Mouse (Mus musculus) left cerebral cortex, adult 2 months (tissue): Measurements from ENCODE around the gene Rnf11. TPM values are rescaled to one million over a fixed set of nuclear protein-coding genes. Genes with fewer than 3 reads are reported as not detected.
"Not testable (repeated sequence)": the region's sequence is repeated elsewhere in the genome, so short reads cannot be mapped to it uniquely, and the experiment has no call there.

Experiments used
- DNase-seq, 2 experiments: peaks; one replicate each; pipeline ENCODE4 v3.0.0; 2021 to 2022; ENCODE audit warnings: low spot score in 2 of 2, mixed read lengths in 1 of 2; ENCODE audit errors: extremely low spot score in 1 of 2
- H3K27ac ChIP-seq: fragments of 200-600 bp; 2 replicates; pipeline ENCODE4 v1.8.1; 2022
- H3K4me3 ChIP-seq: fragments of 200-600 bp; 2 replicates; pipeline ENCODE4 v1.8.1; 2022
- CTCF ChIP-seq: fragments of 200-600 bp; IDR thresholded peaks from 2 replicates; pipeline ENCODE4 v1.8.1; 2022; ENCODE audit warnings: antibody characterized with exemption, mild to moderate bottlenecking, moderate library complexity
- intact Hi-C: fragments of 180-260 bp; cut with DNase I; formaldehyde crosslinking; loops from one replicate; pipeline ENCODE4 v1.15.1; 2025
- total RNA-seq, 2 experiments: library from RNA; stranded (reverse); gene quantifications; 2 replicates each; pipeline ENCODE4 v1.2.3; 2021

Gene Rnf11
- total RNA-seq, 2 experiments from 2014 or later = 206 to 213 TPM

DNA sequence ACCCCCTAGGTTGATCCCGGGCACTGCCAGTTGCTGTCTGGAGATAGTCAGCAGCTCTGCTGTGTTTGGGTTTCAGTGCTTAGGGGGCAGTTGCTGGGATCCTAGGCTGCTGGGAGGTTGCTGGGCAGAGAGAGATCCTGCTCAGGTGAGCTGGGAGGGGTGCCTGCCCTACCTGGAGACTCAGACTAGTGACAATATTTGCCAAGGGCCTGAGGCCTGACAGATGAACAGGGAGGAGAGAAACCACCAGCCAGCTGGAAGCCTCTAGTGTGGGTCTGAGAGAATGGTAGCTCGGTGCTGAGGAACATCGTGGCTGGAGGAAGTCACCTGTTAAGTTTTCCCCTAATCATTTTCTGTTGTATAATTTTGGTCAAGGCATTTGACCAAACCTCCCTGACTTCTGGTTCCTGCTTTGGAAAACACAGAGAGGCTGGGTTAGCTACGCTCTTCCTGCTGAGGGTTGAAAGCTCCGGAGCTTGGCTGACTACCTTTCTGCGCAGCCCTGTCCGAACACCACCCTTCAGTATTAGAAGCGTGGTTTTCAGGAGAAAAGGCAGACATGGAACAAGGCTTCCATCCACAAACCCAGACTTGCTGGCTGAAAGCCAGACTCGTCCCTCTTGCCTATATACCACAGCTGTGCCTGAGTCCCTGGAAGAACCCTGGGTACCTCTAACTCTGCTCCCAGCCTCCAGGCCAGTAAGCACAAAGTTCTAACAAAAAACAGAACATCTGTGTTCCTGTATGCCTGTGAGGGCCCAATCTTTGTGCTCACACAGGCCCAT lies 76.6 kb downstream of the Rnf11 start:
- intact Hi-C loops = no loop called here
- no peak for DNase-seq
- no peak overlapping the region for H3K27ac ChIP-seq
- no peak for TF ChIP-seq CTCF
- peak overlapping the region; percentile 58; the same call in 1 of the 2 replicates for H3K4me3 ChIP-seq

DNA sequence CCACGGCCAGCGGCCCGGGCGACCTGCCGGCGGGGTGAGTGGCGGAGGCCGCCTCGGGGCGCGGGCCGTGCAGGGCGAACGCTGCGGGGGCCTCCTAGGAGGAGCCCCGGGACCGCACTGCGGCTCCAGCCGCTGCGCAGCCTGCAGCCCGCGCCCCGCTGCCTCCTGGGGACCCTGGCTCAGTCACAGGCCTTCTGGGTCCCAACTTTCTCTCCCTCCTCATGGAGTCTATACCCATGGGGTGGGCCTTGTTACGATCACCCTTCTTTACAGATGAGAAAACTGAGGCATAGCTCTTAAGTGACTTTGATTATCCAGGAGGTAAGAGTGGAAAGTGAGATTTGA lies 77.4 kb downstream of the Rnf11 start:
- DNase-seq = no peak
- Histone ChIP-seq H3K4me3 (peak overlapping the region; percentile 58), H3K27ac (no peak overlapping the region)
- TF ChIP-seq CTCF = no peak
- intact Hi-C loops = no loop called here

DNA sequence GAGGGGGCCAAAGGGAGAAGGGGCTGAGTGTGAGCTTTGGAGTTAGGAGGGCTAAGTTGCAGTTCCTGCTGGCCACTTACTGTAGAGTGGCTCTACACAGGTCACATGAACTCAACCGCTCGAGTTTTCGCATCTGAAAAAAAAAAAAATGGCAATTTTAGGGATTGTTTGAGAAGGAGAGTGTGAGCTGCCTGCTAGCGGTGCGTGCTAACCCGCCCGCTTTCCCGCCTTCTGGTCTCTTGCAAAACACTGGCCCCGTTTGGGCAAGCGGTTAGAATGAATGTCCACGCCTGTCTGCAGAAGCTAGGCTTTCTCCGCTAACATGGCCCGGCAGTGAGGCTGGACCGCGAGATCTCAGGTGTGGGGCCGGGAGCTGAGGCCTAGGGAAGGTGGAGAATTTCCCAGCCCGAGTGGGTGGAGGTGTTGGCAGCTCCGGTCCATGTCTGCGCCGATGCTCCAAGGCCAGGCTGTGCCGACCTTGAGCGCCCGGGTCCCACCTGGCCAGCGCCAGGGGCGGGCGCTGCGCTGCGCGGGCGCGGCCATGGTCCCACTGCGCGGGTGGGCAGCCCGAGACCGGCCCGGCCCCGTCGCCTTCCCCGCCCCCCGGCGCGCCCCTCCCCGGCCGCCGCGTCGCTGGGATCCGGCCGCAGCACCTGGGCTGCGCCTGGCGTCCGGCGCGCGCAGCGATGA lies 77.9 kb downstream of the Rnf11 start, which contains the start of gene Ttc39a:
Gene Ttc39a (plus strand): TSS at position 138 of the 690 bp plus-strand sequence.
- intact Hi-C loops = no loop called here
- H3K4me3 ChIP-seq = peak within 1 kb of the TSS; percentile 58
- 0 out of 2 replicates have a peak within 1 kb of the TSS, but pooled peaks have one; percentile 47 for H3K27ac ChIP-seq
- peak in 1 of 2 experiments; percentile 35 for DNase-seq
- TF ChIP-seq CTCF = no peak

DNA sequence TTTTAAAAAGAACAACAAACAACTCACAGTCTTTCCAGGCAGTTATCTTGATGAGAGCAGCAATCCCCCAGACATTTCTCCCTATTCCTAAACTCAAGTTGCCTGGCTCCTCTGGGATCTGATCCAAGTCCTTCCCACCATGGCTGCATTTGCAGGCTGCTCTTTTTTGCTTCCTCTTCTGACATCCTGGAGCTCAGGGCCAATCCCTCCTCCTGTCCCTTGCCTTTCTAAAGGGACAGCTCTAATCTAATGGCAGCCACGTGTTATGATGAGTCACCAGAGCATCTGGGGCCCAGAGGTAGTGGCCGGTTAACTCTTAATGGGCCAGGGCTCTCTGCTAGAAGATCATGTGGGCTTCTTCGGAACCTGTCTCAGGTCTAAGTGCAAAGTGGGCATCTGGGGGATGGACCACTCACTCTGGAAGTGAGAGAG lies 78.5 kb downstream of the Rnf11 start:
- DNase-seq = peak; percentile 26 to 32
- H3K27ac ChIP-seq = no peak overlapping the region
- intact Hi-C loops = no loop called here
- H3K4me3 ChIP-seq = peak overlapping the region; percentile 58
- TF ChIP-seq CTCF = no peak

DNA sequence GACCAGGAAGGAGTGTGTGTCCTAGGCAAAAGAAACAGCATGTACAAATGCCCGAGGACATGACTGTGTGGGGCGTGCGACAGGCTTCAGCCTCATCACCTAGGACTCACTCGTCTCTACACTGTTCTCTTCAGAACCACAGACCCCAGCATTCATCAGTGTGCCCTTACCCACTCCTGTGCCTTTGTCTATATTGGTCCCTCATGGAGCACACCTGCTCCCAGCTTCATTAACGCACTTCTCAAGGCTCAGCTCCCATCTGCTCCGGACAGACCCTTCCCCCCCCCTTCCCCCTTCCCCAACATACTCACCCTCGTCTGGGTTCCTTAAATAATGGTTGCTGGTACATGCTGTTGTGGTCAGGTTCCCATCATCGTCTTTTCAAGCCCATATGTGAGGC lies 79.1 kb downstream of the Rnf11 start:
- no peak overlapping the region for H3K27ac ChIP-seq
- TF ChIP-seq CTCF = no peak
- DNase-seq = no peak
- H3K4me3 ChIP-seq = no peak overlapping the region
- intact Hi-C loops = no loop called here

DNA sequence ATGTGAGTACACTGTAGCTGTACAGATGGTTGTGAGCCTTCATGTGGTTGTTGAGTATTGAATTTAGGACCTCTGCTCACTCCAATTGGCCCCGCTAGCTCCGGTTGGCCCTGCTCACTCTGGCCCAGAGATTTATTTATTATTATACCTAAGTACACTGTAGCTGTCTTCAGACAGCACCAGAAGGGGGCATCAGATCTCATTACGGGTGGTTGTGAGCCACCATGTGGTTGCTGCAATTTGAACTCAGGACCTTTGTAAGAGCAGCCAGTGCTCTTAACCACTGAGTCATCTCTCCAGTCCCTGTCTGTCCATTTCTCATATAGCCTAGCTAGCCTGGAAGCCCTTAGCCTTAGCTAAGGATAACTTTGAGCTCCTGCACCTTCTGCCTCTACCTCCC lies 79.6 kb downstream of the Rnf11 start:
- peak; percentile 24 for TF ChIP-seq CTCF
- H3K27ac ChIP-seq, intact Hi-C loops, H3K4me3 ChIP-seq, DNase-seq: not testable (repeated sequence)

DNA sequence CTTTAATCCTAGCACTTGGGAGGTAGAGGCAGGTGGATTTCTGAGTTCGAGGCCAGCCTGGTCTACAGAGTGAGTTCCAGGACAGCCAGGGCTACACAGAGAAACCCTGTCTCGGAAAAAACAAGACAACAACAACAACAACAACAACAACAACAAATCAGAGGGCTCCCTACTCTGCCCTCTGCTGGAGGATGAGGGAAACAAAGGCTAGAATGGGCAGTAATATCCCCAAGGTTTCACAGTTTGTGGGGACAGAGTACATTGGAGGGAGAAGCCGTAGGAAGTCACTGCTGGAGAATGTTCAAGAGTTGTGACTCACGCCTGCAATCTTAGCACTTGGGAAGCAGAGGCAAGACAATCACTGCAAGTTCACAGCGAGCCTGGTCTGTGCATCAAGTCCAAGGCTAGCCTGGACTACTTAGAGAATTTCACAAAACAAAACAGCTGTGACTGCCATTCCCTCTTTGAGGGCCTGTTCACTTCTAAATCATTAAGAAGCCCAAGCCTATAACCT lies 83.3 kb downstream of the Rnf11 start:
- intact Hi-C loops = no loop called here
- no peak overlapping the region for H3K27ac ChIP-seq
- H3K4me3 ChIP-seq = no peak overlapping the region
- peak; percentile 39 for TF ChIP-seq CTCF
- no peak for DNase-seq

Other genes with a start within 250 kb of the Rnf11 start
- 100 to 1,000 TPM; 180 to 186 TPM for gene Eps15, start 204.5 kb downstream of the Rnf11 start, total RNA-seq
- gene Ttc39a, start 78.1 kb downstream of the Rnf11 start, total RNA-seq = 1 to 10 TPM; 2.8 to 3.8 TPM
- gene 4930522H14Rik, start 46.6 kb upstream of the Rnf11 start, total RNA-seq = not detected
- 1 to 10 TPM; 3.4 to 4.5 TPM for gene Cdkn2c, start 182.5 kb upstream of the Rnf11 start, total RNA-seq
- 10 to 100 TPM; 24.0 to 24.3 TPM for gene Faf1, start 191.9 kb upstream of the Rnf11 start, total RNA-seq